Mouse (Mus musculus) liver, embryonic 13.5 days (tissue): Measurements from ENCODE around the gene Lifr. TPM values are rescaled to one million over a fixed set of nuclear protein-coding genes. Genes with fewer than 3 reads are reported as not detected.
A peak's percentile ranks its signal among the peaks of the same experiment; 100 is the strongest.

Source experiments
- ATAC-seq: fragments of 200-750 bp; cut with Nextera tagmentation; 2 replicates; pipeline ENCODE4 v1.8.0; 2017; ENCODE audit warnings: low read depth, mild to moderate bottlenecking, moderate number of reproducible peaks, moderate library complexity
- DNase-seq: peaks from one replicate; pipeline ENCODE4 v3.0.0; 2022
- H3K27ac ChIP-seq: fragments of 300-500 bp; sonication (generic); 2 replicates; pipeline ENCODE4 v1.5.1; 2015; ENCODE audit warnings: moderate library complexity, mild to moderate bottlenecking, inconsistent platforms
- H3K27me3 ChIP-seq: fragments of 300-500 bp; sonication (generic); 2 replicates; pipeline ENCODE4 v1.6.1; 2015; ENCODE audit warnings: mild to moderate bottlenecking, inconsistent platforms
- H3K36me3 ChIP-seq: fragments of 300-500 bp; sonication (generic); 2 replicates; pipeline ENCODE4 v1.6.1; 2015; ENCODE audit warnings: mild to moderate bottlenecking, inconsistent platforms
- H3K4me1 ChIP-seq: fragments of 300-500 bp; sonication (generic); replicated peaks from 2 replicates; pipeline ENCODE4 v1.6.1; 2015; ENCODE audit warnings: inconsistent platforms
- H3K4me2 ChIP-seq: fragments of 300-500 bp; sonication (generic); 2 replicates; pipeline ENCODE4 v1.6.1; 2015; ENCODE audit warnings: inconsistent platforms, mild to moderate bottlenecking, moderate library complexity
- H3K4me3 ChIP-seq: fragments of 300-500 bp; sonication (generic); replicated peaks from 2 replicates; pipeline ENCODE4 v1.5.1; 2015; ENCODE audit warnings: mild to moderate bottlenecking, inconsistent platforms
- H3K9ac ChIP-seq: fragments of 300-500 bp; sonication (generic); 2 replicates; pipeline ENCODE4 v1.6.1; 2015; ENCODE audit warnings: mild to moderate bottlenecking, inconsistent platforms
- H3K9me3 ChIP-seq: fragments of 300-500 bp; sonication (generic); replicated peaks from 2 replicates; pipeline ENCODE4 v1.6.1; 2016; ENCODE audit warnings: inconsistent platforms
- WGBS: fragments of 180-500 bp; shearing (Covaris S2); methylation state at CpG from one replicate; pipeline ENCODE4 v1.1.7; 2015; ENCODE audit not compliant: insufficient replicate concordance; 5-methylcytosine and 5-hydroxymethylcytosine counted together
- polyA plus RNA-seq: library from polyadenylated mRNA; unstranded; fragments of >200 nt; fragmentation: Nextera tagmentation; extraction: Ambion mirVana; gene quantifications from 2 replicates; pipeline ENCODE4 v1.2.1, GENCODE M21; 2015

Gene Lifr
- polyA plus RNA-seq = 20.5 and 24.9 TPM in 2 replicates

- Histone ChIP-seq H3K4me1 (no peaks in the 10 kb centered on the region; the same call in 1 of the 2 replicates), H3K36me3 (no peaks in the 10 kb centered on the region), H3K27ac (no peak within 1 kb of the TSS), H3K4me2 (no peak within 1 kb of the TSS), H3K9me3 (no peaks in the 10 kb centered on the region), H3K4me3 (no peak within 1 kb of the TSS), H3K9ac (no peak within 1 kb of the TSS), H3K27me3 (no peaks in the 10 kb centered on the region)
- ATAC-seq (no peak), DNase-seq (no peak)
- 54% methylated on average over 8 of the region's 8 CpGs for WGBS
Observed at GRCm38 (mm10) chr15:7090211-7090765, at the start of gene Lifr. Lifr (plus strand) TSS chr15:7090614.

DNA sequence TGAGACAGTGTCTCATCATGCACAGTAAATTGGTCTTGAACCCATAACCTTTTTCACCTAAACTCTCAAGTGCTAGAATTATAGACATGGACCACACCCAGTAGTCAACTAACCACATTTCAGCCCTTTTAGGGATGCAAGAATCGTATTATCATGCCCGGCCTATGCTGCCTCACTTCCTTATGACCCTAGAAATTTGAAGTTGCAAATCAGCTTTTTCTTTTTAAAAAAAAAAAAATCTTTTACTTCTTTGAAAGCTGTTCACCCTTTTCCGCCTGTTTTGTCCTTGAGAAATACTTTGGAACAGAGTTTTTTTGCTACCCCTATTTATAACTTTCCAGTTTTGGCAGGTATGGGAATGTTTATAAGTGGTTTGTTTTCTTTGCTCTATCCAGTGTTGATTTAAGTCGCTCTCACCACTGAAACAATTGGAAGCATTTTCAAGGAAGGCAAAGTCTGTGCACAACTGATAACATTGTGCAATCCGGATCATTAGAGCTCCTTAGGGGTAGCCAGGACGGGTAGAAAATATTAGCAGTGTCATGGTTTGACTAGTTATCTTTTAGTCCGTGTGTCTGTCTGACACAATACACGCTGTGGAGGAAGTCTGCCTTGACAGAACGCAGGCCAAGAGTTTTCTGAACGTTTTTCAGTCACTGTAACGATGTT lies 46.2 kb upstream of the Lifr start:
- WGBS = 9% methylated on average over 11 of the region's 11 CpGs
- peak; percentile 77 for ATAC-seq
- DNase-seq = peak; percentile 15

GRCm38 (mm10) chr15:7045056-7045455 lies 45.4 kb upstream of the Lifr start:
- Histone ChIP-seq H3K4me1 (peaks cover 46% of the 10 kb centered on the region), H3K4me2 (no peak overlapping the region), H3K27me3 (no peaks in the 10 kb centered on the region), H3K9me3 (no peaks in the 10 kb centered on the region), H3K4me3 (no peak overlapping the region), H3K27ac (no peak overlapping the region), H3K36me3 (no peaks in the 10 kb centered on the region), H3K9ac (no peak overlapping the region)
- WGBS = 84% methylated on average over 4 of the region's 4 CpGs
- no peak for DNase-seq
- no peak for ATAC-seq

More for the DNA sequence above, 46.2 kb upstream of the Lifr start:
- no peaks in the 10 kb centered on the region for H3K36me3 ChIP-seq
- peaks cover 42% of the 10 kb centered on the region for H3K4me1 ChIP-seq
- no peaks in the 10 kb centered on the region for H3K9me3 ChIP-seq
- no peak overlapping the region for H3K4me3 ChIP-seq
- no peaks in the 10 kb centered on the region for H3K27me3 ChIP-seq
- no peak overlapping the region for H3K4me2 ChIP-seq
- no peak overlapping the region for H3K9ac ChIP-seq
- peak overlapping the region; percentile 5; the same call in 1 of the 2 replicates for H3K27ac ChIP-seq

DNA sequence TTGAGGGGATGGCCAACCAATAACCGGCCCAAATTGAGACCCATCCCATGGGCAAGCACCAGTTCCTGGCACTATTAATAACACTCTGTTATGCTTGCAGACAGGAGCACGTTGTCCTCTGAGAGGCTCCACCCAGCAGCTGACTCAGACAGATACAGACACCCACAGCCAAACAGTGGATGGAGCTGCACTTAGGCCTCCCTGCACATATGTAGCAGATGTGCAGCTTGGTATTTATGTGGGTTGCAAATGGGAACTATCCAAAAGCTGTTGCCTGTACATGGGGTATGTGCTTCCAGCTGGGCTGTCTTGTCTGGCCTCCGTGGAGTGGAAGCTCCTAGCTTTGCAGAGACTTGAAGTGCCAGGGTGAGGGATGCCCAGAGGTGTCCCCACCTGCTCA lies 42.5 kb upstream of the Lifr start:
- H3K4me1 ChIP-seq = peaks cover 54% of the 10 kb centered on the region
- ATAC-seq = peak; percentile 74
- DNase-seq = peak; percentile 37

GRCm38 (mm10) chr15:7048916-7049315 lies 41.5 kb upstream of the Lifr start:
- Histone ChIP-seq H3K9ac (no peak overlapping the region), H3K36me3 (no peaks in the 10 kb centered on the region), H3K27ac (no peak overlapping the region), H3K27me3 (no peaks in the 10 kb centered on the region), H3K9me3 (no peaks in the 10 kb centered on the region), H3K4me2 (no peak overlapping the region), H3K4me1 (peaks cover 47% of the 10 kb centered on the region), H3K4me3 (no peak overlapping the region)
- peak; percentile 56 for ATAC-seq
- WGBS = 12% methylated on average over 8 of the region's 8 CpGs
- DNase-seq = no peak

More for the DNA sequence above, 42.5 kb upstream of the Lifr start:
- Histone ChIP-seq H3K4me2 (no peak overlapping the region), H3K4me3 (no peak overlapping the region), H3K27ac (no peak overlapping the region), H3K9me3 (no peaks in the 10 kb centered on the region), H3K27me3 (no peaks in the 10 kb centered on the region), H3K9ac (no peak overlapping the region), H3K36me3 (no peaks in the 10 kb centered on the region)
- WGBS = 23% methylated on average over 3 of the region's 3 CpGs

DNA sequence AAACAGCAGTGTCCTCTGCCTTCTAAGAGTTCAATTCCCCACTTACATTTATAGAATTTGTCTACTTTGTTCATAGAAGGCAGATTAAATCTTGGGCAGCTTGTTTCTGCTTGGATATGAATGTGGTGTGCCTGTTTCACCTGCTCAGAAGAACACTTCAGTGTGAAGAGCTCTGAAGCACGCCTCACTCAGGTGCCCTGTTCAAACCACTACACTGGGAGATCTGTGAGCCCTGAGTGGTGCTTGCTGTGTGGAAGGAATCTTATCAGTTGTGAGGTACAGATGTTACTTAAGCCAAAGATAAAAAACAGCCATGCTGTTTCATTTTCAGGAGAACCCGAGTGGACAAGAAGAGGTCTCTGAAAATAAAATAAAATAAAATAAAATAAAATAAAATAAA lies 38.7 kb upstream of the Lifr start:
- no peak overlapping the region for H3K9ac ChIP-seq
- no peak overlapping the region for H3K27ac ChIP-seq
- no peaks in the 10 kb centered on the region for H3K27me3 ChIP-seq
- no peaks in the 10 kb centered on the region for H3K36me3 ChIP-seq
- WGBS = 29% methylated on average over 2 of the region's 2 CpGs
- H3K4me1 ChIP-seq = peaks cover 32% of the 10 kb centered on the region
- no peaks in the 10 kb centered on the region for H3K9me3 ChIP-seq
- no peak overlapping the region for H3K4me3 ChIP-seq
- DNase-seq (no peak), ATAC-seq (no peak; the same call in 1 of the 2 replicates)
- H3K4me2 ChIP-seq = no peak overlapping the region

DNA sequence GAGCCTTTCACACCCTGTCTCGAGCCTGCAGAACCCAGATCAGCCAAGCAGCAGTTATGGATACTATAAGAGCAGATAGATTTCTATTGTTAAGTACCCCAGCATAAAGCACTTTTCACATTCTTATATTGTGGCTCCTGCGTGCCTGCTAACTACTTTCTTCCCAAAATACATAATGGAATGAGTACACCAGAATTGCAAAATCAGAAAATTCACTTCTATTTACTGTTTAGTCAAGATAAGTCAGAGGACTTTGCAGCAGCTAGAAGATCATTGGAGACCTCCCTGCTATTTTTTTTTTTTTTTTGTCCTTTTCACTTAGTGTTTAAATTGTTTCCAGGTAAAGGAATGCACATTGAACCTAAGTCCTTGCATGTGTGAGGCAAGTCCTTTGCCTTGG lies 38.3 kb upstream of the Lifr start:
- DNase-seq = no peak
- Histone ChIP-seq H3K9ac (no peak overlapping the region), H3K9me3 (no peaks in the 10 kb centered on the region), H3K4me1 (peaks cover 32% of the 10 kb centered on the region), H3K27me3 (no peaks in the 10 kb centered on the region), H3K4me2 (no peak overlapping the region), H3K4me3 (no peak overlapping the region), H3K36me3 (no peaks in the 10 kb centered on the region), H3K27ac (no peak overlapping the region)
- WGBS = 50% methylated on average over 2 of the region's 2 CpGs
- ATAC-seq = no peak

DNA sequence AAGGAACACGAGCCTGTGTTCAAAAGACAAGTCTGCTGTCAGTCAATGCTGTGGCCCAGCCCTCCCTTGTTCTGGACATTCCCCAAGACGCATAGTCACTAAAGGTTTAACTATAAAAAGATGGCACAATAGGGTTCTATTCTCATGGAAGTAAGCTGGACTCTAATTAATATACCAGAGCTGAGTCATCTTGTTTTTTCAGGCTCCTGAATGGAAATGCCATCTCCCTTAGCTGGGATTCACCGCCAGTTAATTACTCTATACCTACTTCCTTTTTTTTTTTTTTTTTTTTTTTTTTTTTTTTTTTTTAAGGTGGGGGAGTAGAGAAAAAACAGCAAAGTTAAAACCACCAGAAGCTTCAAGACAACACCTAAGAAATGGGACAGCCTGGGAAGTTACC lies 33.6 kb upstream of the Lifr start:
- no peak overlapping the region for H3K27ac ChIP-seq
- no peaks in the 10 kb centered on the region for H3K27me3 ChIP-seq
- ATAC-seq = no peak
- H3K36me3 ChIP-seq = no peaks in the 10 kb centered on the region
- WGBS = 34% methylated on average over 3 of the region's 3 CpGs
- H3K4me3 ChIP-seq = no peak overlapping the region
- no peak overlapping the region for H3K4me2 ChIP-seq
- DNase-seq = no peak
- no peaks in the 10 kb centered on the region for H3K9me3 ChIP-seq
- peaks cover 2% of the 10 kb centered on the region; the same call in 1 of the 2 replicates for H3K4me1 ChIP-seq
- no peak overlapping the region for H3K9ac ChIP-seq

GRCm38 (mm10) chr15:7060522-7060921 lies 29.9 kb upstream of the Lifr start:
- Histone ChIP-seq H3K4me3 (no peak overlapping the region), H3K4me1 (no peaks in the 10 kb centered on the region), H3K9ac (no peak overlapping the region), H3K36me3 (no peaks in the 10 kb centered on the region), H3K4me2 (no peak overlapping the region), H3K27me3 (no peaks in the 10 kb centered on the region), H3K27ac (no peak overlapping the region), H3K9me3 (no peaks in the 10 kb centered on the region)
- 45% methylated on average over 2 of the region's 2 CpGs for WGBS
- ATAC-seq (no peak), DNase-seq (no peak)

DNA sequence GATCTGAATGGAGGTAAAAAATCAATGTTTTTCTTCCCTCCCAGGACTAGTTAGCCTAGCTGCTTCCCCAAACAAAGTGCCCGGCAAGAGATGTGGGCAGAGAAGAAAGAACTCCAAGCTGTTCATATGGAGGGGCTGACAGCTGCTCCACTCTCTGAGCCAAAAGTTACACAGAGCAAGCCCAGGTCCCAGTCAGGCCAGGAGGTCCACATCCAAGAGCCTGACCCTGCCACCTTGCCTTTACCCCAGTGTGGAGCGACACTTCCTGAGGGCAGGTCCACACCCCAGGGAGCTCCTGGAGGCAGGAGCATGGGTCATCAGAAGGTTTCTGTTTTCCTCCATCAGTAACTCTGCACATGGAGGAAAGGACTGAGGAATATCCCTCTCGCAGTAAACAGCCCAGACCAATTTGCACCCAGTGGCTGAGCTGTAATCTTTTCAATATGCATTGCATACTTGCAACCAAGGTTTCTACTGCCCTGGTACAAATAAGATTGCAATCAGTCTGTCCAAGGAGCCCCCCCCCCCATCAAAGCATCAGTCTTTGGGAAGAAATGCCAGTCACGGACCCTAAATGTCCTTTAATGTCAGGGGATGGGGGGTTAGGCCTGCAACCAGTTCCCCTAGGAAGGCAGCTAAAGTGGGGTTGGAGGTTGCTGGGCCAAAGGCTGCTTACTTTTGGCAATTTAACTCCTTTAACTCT lies 28.3 kb upstream of the Lifr start:
- Histone ChIP-seq H3K4me2 (no peak overlapping the region), H3K4me3 (no peak overlapping the region), H3K9me3 (no peaks in the 10 kb centered on the region), H3K27ac (no peak overlapping the region), H3K36me3 (no peaks in the 10 kb centered on the region), H3K9ac (no peak overlapping the region), H3K27me3 (no peaks in the 10 kb centered on the region), H3K4me1 (no peaks in the 10 kb centered on the region)
- ATAC-seq = no peak
- 55% methylated on average over 4 of the region's 4 CpGs for WGBS
- no peak for DNase-seq

DNA sequence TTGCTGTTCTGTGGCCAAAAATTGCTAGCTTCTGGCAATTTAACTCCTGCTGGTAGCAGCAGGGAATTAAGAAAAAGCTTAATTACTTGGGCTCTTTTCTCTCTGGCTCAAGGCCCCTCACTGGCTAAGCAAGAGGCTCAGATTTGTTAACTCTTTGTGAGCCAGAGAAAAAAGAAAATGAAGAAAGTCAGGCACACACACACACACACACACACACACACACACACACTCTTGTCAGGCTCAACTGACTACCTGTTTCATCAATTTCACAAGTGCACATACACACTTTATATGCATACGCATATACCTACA lies 27.8 kb upstream of the Lifr start:
- no peaks in the 10 kb centered on the region for H3K4me1 ChIP-seq
- no peaks in the 10 kb centered on the region for H3K9me3 ChIP-seq
- H3K36me3 ChIP-seq = no peaks in the 10 kb centered on the region
- no peak for DNase-seq
- H3K9ac ChIP-seq = no peak overlapping the region
- 84% methylated on average over 1 of the region's 1 CpGs for WGBS
- H3K4me2 ChIP-seq = no peak overlapping the region
- no peak for ATAC-seq
- no peaks in the 10 kb centered on the region for H3K27me3 ChIP-seq
- no peak overlapping the region for H3K27ac ChIP-seq
- no peak overlapping the region for H3K4me3 ChIP-seq
